22 mouse cellular contexts compared by ENCODE assay signal in genomic region chr4:46727153-46727552, GRCm38 (mm10).
DNase-seq lines count a peak whose midpoint lies in the region; ATAC-seq and TF ChIP-seq lines count a peak whose summit lies in the region.
"Had no signal": no experiment of that assay in that cellular context is flagged by ENCODE, and none has a peak within 500 bp of the region (broad histone marks: within the 10 kb centered on the region; RNA-seq: fewer than 3 reads in every experiment).

No protein-coding gene starts in this region.

- no peak overlapping the region for H3K4me2 ChIP-seq in forebrain, postnatal 0 days (ENCODE audit: low read depth)
- H3K4me2 ChIP-seq in forebrain, embryonic 13.5 days: no peak overlapping the region
- H3K4me2 ChIP-seq: hindbrain, embryonic 15.5 days; liver, embryonic 12.5 days; neural tube, embryonic 15.5 days had no signal

- peaks cover 2% of the 10 kb centered on the region; the same call in 1 of the 2 replicates for H3K36me3 ChIP-seq in forebrain, postnatal 0 days (ENCODE audit: insufficient read depth)
- no peaks in the 10 kb centered on the region for H3K36me3 ChIP-seq in forebrain, embryonic 13.5 days (ENCODE audit: poor library complexity, severe bottlenecking)
- H3K36me3 ChIP-seq in limb, embryonic 10.5 days: no peaks in the 10 kb centered on the region
- H3K36me3 ChIP-seq: embryonic facial prominence, embryonic 10.5 days; G1E; heart, embryonic 10.5 days; hindbrain, embryonic 15.5 days; liver, embryonic 12.5 days; neural tube, embryonic 15.5 days had no signal

- ATAC-seq in forebrain, postnatal 0 days: no peak
- ATAC-seq in forebrain, embryonic 13.5 days: no peak
- ATAC-seq: intestine, embryonic 16.5 days; liver, embryonic 12.5 days had no signal

- H3K27me3 ChIP-seq in forebrain, postnatal 0 days (ENCODE audit: insufficient read depth, low read length): no peaks in the 10 kb centered on the region
- no peaks in the 10 kb centered on the region for H3K27me3 ChIP-seq in forebrain, embryonic 13.5 days
- H3K27me3 ChIP-seq in limb, embryonic 10.5 days (ENCODE audit: low read depth, poor library complexity, severe bottlenecking): peaks cover 9% of the 10 kb centered on the region; the same call in 1 of the 2 replicates
- H3K27me3 ChIP-seq: hindbrain, embryonic 15.5 days; neural tube, embryonic 15.5 days had no signal

- 61% methylated on average over 11 of the region's 11 CpGs for WGBS in forebrain, postnatal 0 days
- 87% methylated on average over 11 of the region's 11 CpGs for WGBS in forebrain, embryonic 13.5 days
- 84% methylated on average over 11 of the region's 11 CpGs for WGBS in limb, embryonic 10.5 days

- H3K4me1 ChIP-seq in forebrain, postnatal 0 days (ENCODE audit: insufficient read depth): peaks cover 11% of the 10 kb centered on the region; the same call in 1 of the 2 replicates
- peaks cover 36% of the 10 kb centered on the region for H3K4me1 ChIP-seq in forebrain, embryonic 13.5 days
- H3K4me1 ChIP-seq in limb, embryonic 10.5 days: peaks cover 41% of the 10 kb centered on the region
- H3K4me1 ChIP-seq: liver, embryonic 12.5 days had no signal

- no peaks in the 10 kb centered on the region for H3K9me3 ChIP-seq in forebrain, postnatal 0 days (ENCODE audit: low read length)
- no peaks in the 10 kb centered on the region for H3K9me3 ChIP-seq in forebrain, embryonic 13.5 days (replicated peaks)
- no peaks in the 10 kb centered on the region for H3K9me3 ChIP-seq in limb, embryonic 10.5 days (replicated peaks)
- H3K9me3 ChIP-seq: embryonic facial prominence, embryonic 10.5 days; heart, embryonic 10.5 days; hindbrain, embryonic 15.5 days; liver, embryonic 12.5 days; neural tube, embryonic 15.5 days had no signal

- no peak overlapping the region for H3K9ac ChIP-seq in forebrain, postnatal 0 days
- no peak overlapping the region for H3K9ac ChIP-seq in forebrain, embryonic 13.5 days
- H3K9ac ChIP-seq: hindbrain, embryonic 15.5 days; liver, embryonic 12.5 days; neural tube, embryonic 15.5 days had no signal

- no peak overlapping the region for H3K4me3 ChIP-seq in forebrain, postnatal 0 days (ENCODE audit: low read depth, low read length)
- H3K4me3 ChIP-seq in forebrain, embryonic 13.5 days: no peak overlapping the region
- H3K4me3 ChIP-seq in layer of hippocampus, adult 2 months: no peak overlapping the region
- no peak overlapping the region for H3K4me3 ChIP-seq in limb, embryonic 10.5 days
- H3K4me3 ChIP-seq: embryonic facial prominence, embryonic 10.5 days; heart, embryonic 10.5 days; hindbrain, embryonic 15.5 days; liver, embryonic 12.5 days; myocyte; neural tube, embryonic 15.5 days had no signal

- H3K27ac ChIP-seq in forebrain, postnatal 0 days (ENCODE audit: low read depth, low read length): no peak overlapping the region
- no peak overlapping the region for H3K27ac ChIP-seq in forebrain, embryonic 13.5 days
- H3K27ac ChIP-seq in layer of hippocampus, adult 2 months: peak overlapping the region; percentile 23; the same call in 1 of the 2 replicates
- peak overlapping the region; percentile 38 for H3K27ac ChIP-seq in limb, embryonic 10.5 days
- H3K27ac ChIP-seq: embryonic facial prominence, embryonic 10.5 days; heart, embryonic 10.5 days; liver, embryonic 12.5 days; neural tube, embryonic 15.5 days had no signal

- no peak for TF ChIP-seq CTCF in forebrain, postnatal 0 days (IDR thresholded peaks at IDR 0.05; ENCODE audit: low read depth)
- TF ChIP-seq CTCF in layer of hippocampus, adult 2 months (conservative IDR thresholded peaks at IDR 0.05): no peak

- peak; percentile 35 for DNase-seq in forebrain, postnatal 0 days
- DNase-seq in layer of hippocampus, adult 2 months (ENCODE audit: low spot score in 2 of 2): no peak
- no peak for DNase-seq in layer of hippocampus, postnatal 14 days (ENCODE audit: low spot score in 2 of 2)
- DNase-seq in cerebellum, adult 11-12 months: peak; percentile 60
- DNase-seq in limb, embryonic 10.5 days (ENCODE audit: low spot score): no peak
- no peak for DNase-seq in Muller cell, postnatal 12 days (ENCODE audit: inconsistent ontology term)
- no peak for DNase-seq in adrenal gland, postnatal 36 days
- DNase-seq: adrenal gland, postnatal 14 days; gastrocnemius, postnatal 25 days; layer of hippocampus, postnatal 36 days; lung, adult 2 months; right cerebral cortex, postnatal 25 days; thymus, adult 2 months had no signal

Comparison
In these comparisons a context has a peak if more than half of its experiments do, and no peak if none do; other contexts are left out.
1. DNase-seq: peak in forebrain, postnatal 0 days (single experiment) and cerebellum, adult 11-12 months (single experiment); none in layer of hippocampus, adult 2 months (0 of 2), layer of hippocampus, postnatal 14 days (0 of 2), limb, embryonic 10.5 days (single experiment), Muller cell, postnatal 12 days (single experiment) and adrenal gland, postnatal 36 days (0 of 2).
2. H3K27ac ChIP-seq: peak in layer of hippocampus, adult 2 months (single experiment) and limb, embryonic 10.5 days (single experiment); none in forebrain, postnatal 0 days (single experiment) and forebrain, embryonic 13.5 days (single experiment).